Mouse (Mus musculus) layer of hippocampus, adult 9-10 months (tissue): ENCODE measurements around the gene Nfkbie.
A peak's percentile ranks its signal among the peaks of the same experiment; 100 is the strongest.

Source experiments
- DNase-seq: peaks from one replicate; pipeline ENCODE4 v3.0.0; 2022; ENCODE audit warnings: low spot score

The Nfkbie gene

GRCm38 (mm10) chr17:45555452-45556106 lies at the start of gene Nfkbie:
Nfkbie (plus strand) TSS chr17:45555703.
- peak; percentile 66 for DNase-seq

GRCm38 (mm10) chr17:45505941-45506465 lies 49.5 kb upstream of the Nfkbie start:
- DNase-seq: no peak

- DNase-seq: peak; percentile 83
Observed at GRCm38 (mm10) chr17:45506700-45507189, 48.8 kb upstream of the Nfkbie start, which contains the start of gene Aars2. Aars2 (plus strand) TSS chr17:45506841.

GRCm38 (mm10) chr17:45510871-45511270 lies 44.6 kb upstream of the Nfkbie start:
- DNase-seq: no peak

GRCm38 (mm10) chr17:45511757-45512156 lies 43.7 kb upstream of the Nfkbie start:
- no peak for DNase-seq

GRCm38 (mm10) chr17:45515204-45515726 lies 40.2 kb upstream of the Nfkbie start:
- DNase-seq: no peak

- DNase-seq: no peak
Observed at GRCm38 (mm10) chr17:45515806-45516205, 39.7 kb upstream of the Nfkbie start.

GRCm38 (mm10) chr17:45516488-45516887 lies 39.0 kb upstream of the Nfkbie start:
- DNase-seq: peak; percentile 64

GRCm38 (mm10) chr17:45517135-45517534 lies 38.4 kb upstream of the Nfkbie start:
- DNase-seq: no peak

- DNase-seq: no peak
Observed at GRCm38 (mm10) chr17:45517549-45518215, 37.8 kb upstream of the Nfkbie start.

- DNase-seq: no peak
Observed at GRCm38 (mm10) chr17:45518766-45519475, 36.6 kb upstream of the Nfkbie start.

- DNase-seq: no peak
Observed at GRCm38 (mm10) chr17:45520136-45520535, 35.4 kb upstream of the Nfkbie start.

- no peak for DNase-seq
Observed at GRCm38 (mm10) chr17:45523263-45523662, 32.2 kb upstream of the Nfkbie start, which contains the start of gene Tcte1. Tcte1 (plus strand) TSS chr17:45523434.

GRCm38 (mm10) chr17:45524961-45525360 lies 30.5 kb upstream of the Nfkbie start:
- DNase-seq: no peak

- DNase-seq: no peak
Observed at GRCm38 (mm10) chr17:45526571-45526970, 28.9 kb upstream of the Nfkbie start.

GRCm38 (mm10) chr17:45530346-45530782 lies 25.1 kb upstream of the Nfkbie start:
- DNase-seq: no peak

- DNase-seq: no peak
Observed at GRCm38 (mm10) chr17:45532896-45533295, 22.6 kb upstream of the Nfkbie start.

- no peak for DNase-seq
Observed at GRCm38 (mm10) chr17:45536264-45536663, 19.2 kb upstream of the Nfkbie start.

GRCm38 (mm10) chr17:45538394-45538793 lies 17.1 kb upstream of the Nfkbie start:
- no peak for DNase-seq

GRCm38 (mm10) chr17:45539664-45540063 lies 15.8 kb upstream of the Nfkbie start:
- DNase-seq: no peak

- no peak for DNase-seq
Observed at GRCm38 (mm10) chr17:45542129-45542528, 13.4 kb upstream of the Nfkbie start.

GRCm38 (mm10) chr17:45542705-45543104 lies 12.8 kb upstream of the Nfkbie start:
- no peak for DNase-seq
